Mouse (Mus musculus): ENCODE measurements around the gene Brpf3. TPM values are rescaled to one million over a fixed set of nuclear protein-coding genes. Genes with fewer than 3 reads are reported as not detected.

Gene Brpf3
- polyA plus RNA-seq, 2 experiments: 48.6 to 98.3 TPM

- no peaks in the 10 kb centered on the region for H3K27me3 ChIP-seq (ENCODE audit: control insufficient read depth, insufficient read depth, low read length)
- H3K27ac ChIP-seq: no peak overlapping the region
- no peaks in the 10 kb centered on the region for H3K9me3 ChIP-seq (ENCODE audit: control insufficient read depth, low read length)
- no peak overlapping the region for H3K4me2 ChIP-seq (ENCODE audit: low read depth)
- H3K4me3 ChIP-seq (ENCODE audit: insufficient read depth in 1 of 2, low read depth in 2 of 2, low read length in 2 of 2): no peak overlapping the region
- TF ChIP-seq CTCF (IDR thresholded peaks at IDR 0.05; ENCODE audit: low read depth): no peak
- no peak for TF ChIP-seq EP300 (IDR thresholded peaks at IDR 0.05; ENCODE audit: low read depth)
- WGBS (ENCODE audit: insufficient replicate concordance): 65% methylated on average over 6 of the region's 6 CpGs
- ATAC-seq (ENCODE audit: insufficient read depth) (no peak), DNase-seq (ENCODE audit: low read depth in 3 of 3, low spot score in 3 of 3) (no peak)
- no peaks in the 10 kb centered on the region for H3K36me3 ChIP-seq (replicated peaks; ENCODE audit: control insufficient read depth, insufficient read depth, low read depth)
- no peak overlapping the region for H3K9ac ChIP-seq (replicated peaks)
- H3K4me1 ChIP-seq (replicated peaks; ENCODE audit: control insufficient read depth in 2 of 2, insufficient read depth in 2 of 2, low read length in 1 of 2): no peaks in the 10 kb centered on the region; a peak in 1 of 4 replicates
Observed at GRCm38 (mm10) chr17:28864464-28864863, 63.6 kb downstream of the Brpf3 start.

- Histone ChIP-seq H3K27me3 (ENCODE audit: control insufficient read depth, insufficient read depth, low read length) (no peaks in the 10 kb centered on the region), H3K27ac (no peak overlapping the region), H3K4me2 (ENCODE audit: low read depth) (no peak overlapping the region), H3K9me3 (ENCODE audit: control insufficient read depth, low read length) (no peaks in the 10 kb centered on the region), H3K36me3 (replicated peaks; ENCODE audit: control insufficient read depth, insufficient read depth, low read depth) (no peaks in the 10 kb centered on the region), H3K4me1 (replicated peaks; ENCODE audit: control insufficient read depth in 2 of 2, insufficient read depth in 2 of 2, low read length in 1 of 2) (peaks cover 0 to 3% of the 10 kb centered on the region in 2 experiments; a peak in 1 of 4 replicates), H3K4me3 (ENCODE audit: insufficient read depth in 1 of 2, low read depth in 2 of 2, low read length in 2 of 2) (no peak overlapping the region), H3K9ac (replicated peaks) (no peak overlapping the region)
- TF ChIP-seq CTCF (IDR thresholded peaks at IDR 0.05; ENCODE audit: low read depth) (no peak), EP300 (IDR thresholded peaks at IDR 0.05; ENCODE audit: low read depth) (no peak)
- ATAC-seq (ENCODE audit: insufficient read depth) (no peak), DNase-seq (ENCODE audit: low read depth in 3 of 3, low spot score in 3 of 3) (no peak)
Observed at GRCm38 (mm10) chr17:28866921-28867320, 66.0 kb downstream of the Brpf3 start.

GRCm38 (mm10) chr17:28867381-28867780, 66.5 kb downstream of the Brpf3 start:
- H3K4me3 ChIP-seq (ENCODE audit: insufficient read depth in 1 of 2, low read depth in 2 of 2, low read length in 2 of 2): no peak overlapping the region
- TF ChIP-seq EP300 (IDR thresholded peaks at IDR 0.05; ENCODE audit: low read depth) (no peak), CTCF (IDR thresholded peaks at IDR 0.05; ENCODE audit: low read depth) (no peak)

GRCm38 (mm10) chr17:28869412-28870110, 68.7 kb downstream of the Brpf3 start:
- Histone ChIP-seq H3K9ac (replicated peaks) (no peak overlapping the region), H3K4me3 (ENCODE audit: insufficient read depth in 1 of 2, low read depth in 2 of 2, low read length in 2 of 2) (no peak overlapping the region), H3K4me1 (replicated peaks; ENCODE audit: control insufficient read depth in 2 of 2, insufficient read depth in 2 of 2, low read length in 1 of 2) (peaks cover 0 to 4% of the 10 kb centered on the region in 2 experiments; a peak in 1 of 4 replicates), H3K36me3 (replicated peaks; ENCODE audit: control insufficient read depth, insufficient read depth, low read depth) (no peaks in the 10 kb centered on the region), H3K27ac (no peak overlapping the region), H3K9me3 (ENCODE audit: control insufficient read depth, low read length) (no peaks in the 10 kb centered on the region), H3K27me3 (ENCODE audit: control insufficient read depth, insufficient read depth, low read length) (no peaks in the 10 kb centered on the region), H3K4me2 (ENCODE audit: low read depth) (no peak overlapping the region)
- TF ChIP-seq EP300 (IDR thresholded peaks at IDR 0.05; ENCODE audit: low read depth): no peak
- TF ChIP-seq CTCF (IDR thresholded peaks at IDR 0.05; ENCODE audit: low read depth): no peak
- no peak for DNase-seq (ENCODE audit: low read depth in 3 of 3, low spot score in 3 of 3)
- 54% methylated on average over 9 of the region's 9 CpGs for WGBS (ENCODE audit: insufficient replicate concordance)
- no peak for ATAC-seq (ENCODE audit: insufficient read depth)

More at GRCm38 (mm10) chr17:28867381-28867780, 66.5 kb downstream of the Brpf3 start:
- no peak overlapping the region for H3K4me2 ChIP-seq (ENCODE audit: low read depth)
- peaks cover 0 to 4% of the 10 kb centered on the region in 2 experiments; a peak in 1 of 4 replicates for H3K4me1 ChIP-seq (replicated peaks; ENCODE audit: control insufficient read depth in 2 of 2, insufficient read depth in 2 of 2, low read length in 1 of 2)
- no peaks in the 10 kb centered on the region for H3K36me3 ChIP-seq (replicated peaks; ENCODE audit: control insufficient read depth, insufficient read depth, low read depth)
- no peaks in the 10 kb centered on the region for H3K27me3 ChIP-seq (ENCODE audit: control insufficient read depth, insufficient read depth, low read length)
- ATAC-seq (ENCODE audit: insufficient read depth): no peak
- WGBS (ENCODE audit: insufficient replicate concordance): 55% methylated on average over 4 of the region's 4 CpGs
- H3K9ac ChIP-seq (replicated peaks): no peak overlapping the region
- H3K9me3 ChIP-seq (ENCODE audit: control insufficient read depth, low read length): no peaks in the 10 kb centered on the region
- no peak for DNase-seq (ENCODE audit: low read depth in 3 of 3, low spot score in 3 of 3)
- no peak overlapping the region for H3K27ac ChIP-seq

- Histone ChIP-seq H3K4me1 (replicated peaks; ENCODE audit: control insufficient read depth in 2 of 2, insufficient read depth in 2 of 2, low read length in 1 of 2) (peaks cover 0 to 6% of the 10 kb centered on the region in 2 experiments; a peak in 1 of 4 replicates), H3K4me2 (ENCODE audit: low read depth) (no peak overlapping the region), H3K4me3 (ENCODE audit: insufficient read depth in 1 of 2, low read depth in 2 of 2, low read length in 2 of 2) (no peak overlapping the region), H3K9ac (replicated peaks) (no peak overlapping the region), H3K36me3 (replicated peaks; ENCODE audit: control insufficient read depth, insufficient read depth, low read depth) (no peaks in the 10 kb centered on the region), H3K27ac (no peak overlapping the region), H3K9me3 (ENCODE audit: control insufficient read depth, low read length) (no peaks in the 10 kb centered on the region), H3K27me3 (ENCODE audit: control insufficient read depth, insufficient read depth, low read length) (no peaks in the 10 kb centered on the region)
- DNase-seq (ENCODE audit: low read depth in 3 of 3, low spot score in 3 of 3) (no peak), ATAC-seq (ENCODE audit: insufficient read depth) (no peak)
- TF ChIP-seq EP300 (IDR thresholded peaks at IDR 0.05; ENCODE audit: low read depth): no peak
- TF ChIP-seq CTCF (IDR thresholded peaks at IDR 0.05; ENCODE audit: low read depth): peak; percentile 50
- 59% methylated on average over 5 of the region's 5 CpGs for WGBS (ENCODE audit: insufficient replicate concordance)
Observed at GRCm38 (mm10) chr17:28870435-28870834, 69.5 kb downstream of the Brpf3 start.

All from liver, embryonic 14.5 days (tissue).